Mouse (Mus musculus): ENCODE results near the gene Rtn3. TPM values are rescaled to one million over a fixed set of nuclear protein-coding genes. Genes with fewer than 3 reads are reported as not detected.

Rtn3 gene
- polyA plus RNA-seq, 1 experiment from 2014 or later = 549 TPM

- under 1% methylated on average over 45 of the region's 60 CpGs for WGBS
- DNase-seq (ENCODE audit: low spot score) (peak; percentile 62), ATAC-seq (ENCODE audit: low FRiP score) (no peak; the same call in none of the 2 replicates)
- Histone ChIP-seq H3K4me3 (replicated peaks; ENCODE audit: low read length) (peak overlapping the region; percentile 85), H3K36me3 (replicated peaks; ENCODE audit: control insufficient read depth, insufficient read depth) (no peaks in the 10 kb centered on the region), H3K9ac (peak overlapping the region; percentile 94), H3K4me2 (replicated peaks) (peak overlapping the region; percentile 84), H3K4me1 (replicated peaks; ENCODE audit: control insufficient read depth, insufficient read depth, low read length) (peaks cover 35% of the 10 kb centered on the region), H3K9me3 (ENCODE audit: control insufficient read depth, low read length) (no peaks in the 10 kb centered on the region), H3K27me3 (ENCODE audit: control insufficient read depth, insufficient read depth, low read length) (no peaks in the 10 kb centered on the region), H3K27ac (peak overlapping the region; percentile 92)
Measured at GRCm38 (mm10) chr19:7382248-7382902, 100.7 kb downstream of the Rtn3 start.

DNA sequence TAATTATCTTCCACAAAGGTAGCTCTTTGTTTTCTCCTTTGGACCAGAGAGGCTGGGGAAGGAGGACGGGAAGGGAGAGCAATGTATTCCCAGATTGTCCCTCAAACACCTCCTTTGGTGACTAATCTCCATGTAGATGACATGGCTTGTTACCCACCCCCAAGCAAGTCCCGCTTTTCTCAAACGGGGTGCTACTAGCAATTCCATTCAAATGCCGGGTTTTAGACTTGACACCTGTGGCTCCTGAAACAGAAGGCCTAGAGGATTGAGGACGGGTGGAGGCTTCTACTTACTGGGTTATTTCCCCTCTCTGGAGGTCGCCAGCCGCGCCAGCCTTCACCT is 101.2 kb downstream of the Rtn3 start:
- H3K4me1 ChIP-seq (replicated peaks; ENCODE audit: control insufficient read depth, insufficient read depth, low read length) = peaks cover 35% of the 10 kb centered on the region
- H3K4me2 ChIP-seq (replicated peaks) = peak overlapping the region; percentile 84
- H3K36me3 ChIP-seq (replicated peaks; ENCODE audit: control insufficient read depth, insufficient read depth) = no peaks in the 10 kb centered on the region
- H3K4me3 ChIP-seq (replicated peaks; ENCODE audit: low read length) = peak overlapping the region; percentile 85
- peak overlapping the region; percentile 94 for H3K9ac ChIP-seq
- no peak for ATAC-seq (ENCODE audit: low FRiP score)
- DNase-seq (ENCODE audit: low spot score) = no peak
- WGBS = under 1% methylated on average over 8 of the region's 8 CpGs
- H3K27me3 ChIP-seq (ENCODE audit: control insufficient read depth, insufficient read depth, low read length) = no peaks in the 10 kb centered on the region
- no peaks in the 10 kb centered on the region for H3K9me3 ChIP-seq (ENCODE audit: control insufficient read depth, low read length)
- peak overlapping the region; percentile 92 for H3K27ac ChIP-seq

- Histone ChIP-seq H3K27ac (no peak overlapping the region), H3K27me3 (ENCODE audit: control insufficient read depth, insufficient read depth, low read length) (no peaks in the 10 kb centered on the region), H3K4me2 (replicated peaks) (no peak overlapping the region), H3K9ac (no peak overlapping the region), H3K4me1 (replicated peaks; ENCODE audit: control insufficient read depth, insufficient read depth, low read length) (peaks cover 26% of the 10 kb centered on the region), H3K9me3 (ENCODE audit: control insufficient read depth, low read length) (no peaks in the 10 kb centered on the region), H3K36me3 (replicated peaks; ENCODE audit: control insufficient read depth, insufficient read depth) (peaks cover 29% of the 10 kb centered on the region), H3K4me3 (replicated peaks; ENCODE audit: low read length) (no peak overlapping the region)
- WGBS = 86% methylated on average over 2 of the region's 2 CpGs
- no peak for ATAC-seq (ENCODE audit: low FRiP score)
- DNase-seq (ENCODE audit: low spot score) = no peak
Measured at GRCm38 (mm10) chr19:7377639-7378038, 105.4 kb downstream of the Rtn3 start.

Small RNA genes lying within 50 kb of the gene (microRNA-seq; reads per million reads assigned to microRNA genes)
- gene Mir6991 = 2.6 reads per million, percentile 9 among the genes with 10 or more reads in this experiment

Other genes with a start within 250 kb of the Rtn3 start
- gene Naa40, start 242.1 kb downstream of the Rtn3 start, polyA plus RNA-seq (2014; fragmentation: Nextera tagmentation; extraction: Ambion mirVana) = 67.6 and 69.1 TPM in 2 replicates
- 12.0 and 13.4 TPM in 2 replicates for gene Rcor2, start 216.0 kb downstream of the Rtn3 start, polyA plus RNA-seq (2014; fragmentation: Nextera tagmentation; extraction: Ambion mirVana)
- gene Mark2, start 141.4 kb downstream of the Rtn3 start, polyA plus RNA-seq (2014; fragmentation: Nextera tagmentation; extraction: Ambion mirVana) = 50.7 and 57.6 TPM in 2 replicates
- gene Spindoc, start 100.3 kb downstream of the Rtn3 start, polyA plus RNA-seq (2014; fragmentation: Nextera tagmentation; extraction: Ambion mirVana) = 21.8 and 25.8 TPM in 2 replicates
- gene 2700081O15Rik, start 65.7 kb downstream of the Rtn3 start, polyA plus RNA-seq (2014; fragmentation: Nextera tagmentation; extraction: Ambion mirVana) = 15.4 and 16.3 TPM in 2 replicates
- gene Atl3, start 10.8 kb upstream of the Rtn3 start, polyA plus RNA-seq (2014; fragmentation: Nextera tagmentation; extraction: Ambion mirVana) = 7.0 TPM in 2 replicates
- 5.3 and 5.6 TPM in 2 replicates for gene Pla2g16, start 74.2 kb upstream of the Rtn3 start, polyA plus RNA-seq (2014; fragmentation: Nextera tagmentation; extraction: Ambion mirVana)
- gene Lgals12, start 123.9 kb upstream of the Rtn3 start, polyA plus RNA-seq (2014; fragmentation: Nextera tagmentation; extraction: Ambion mirVana) = 0.18 and 0.40 TPM in 2 replicates
- gene Hrasls5, start 129.3 kb upstream of the Rtn3 start, polyA plus RNA-seq (2014; fragmentation: Nextera tagmentation; extraction: Ambion mirVana) = not detected in 2 replicates
- 0.20 and 0.79 TPM in 2 replicates for gene Slc22a19, start 228.0 kb upstream of the Rtn3 start, polyA plus RNA-seq (2014; fragmentation: Nextera tagmentation; extraction: Ambion mirVana)

Data from hindbrain, embryonic 14.5 days (tissue).